Mouse (Mus musculus) kidney, adult 2 months (tissue): ENCODE measurements around the gene Col5a3.

Source experiments
- CTCF ChIP-seq: fragments of 200-500 bp; conservative IDR thresholded peaks from 2 replicates; pipeline ENCODE4 v1.5.1; 2011; ENCODE audit warnings: low read depth, mild to moderate bottlenecking, control low read depth, low read length, moderate library complexity, mixed read lengths; ENCODE audit not compliant: insufficient read depth, insufficient read length
- POLR2A ChIP-seq: fragments of 200-500 bp; IDR thresholded peaks from one replicate; pipeline ENCODE4 v1.6.1; 2011; ENCODE audit warnings: low read depth, low read length, control low read depth

DNA sequence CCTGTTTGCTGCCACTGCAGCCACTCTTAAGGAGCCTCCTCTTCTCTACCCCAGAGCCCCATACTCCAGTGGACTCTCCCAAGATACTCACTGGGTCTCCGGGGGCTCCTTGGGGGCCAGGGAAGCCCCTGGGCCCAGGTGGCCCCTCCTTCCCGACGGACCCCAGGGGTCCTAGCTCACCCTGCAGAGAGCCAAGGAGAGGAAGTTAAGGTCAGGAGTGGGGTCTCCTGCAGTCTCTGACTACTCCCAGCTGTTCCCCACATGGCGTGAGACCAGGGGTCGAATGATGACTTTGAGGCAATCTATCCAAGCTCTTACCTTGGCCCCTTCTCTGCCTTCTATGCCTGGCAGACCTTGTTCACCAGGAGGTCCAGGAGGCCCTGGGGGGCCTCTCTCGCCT is 29.8 kb downstream of the Col5a3 start:
- TF ChIP-seq CTCF = no peak
- no peak for TF ChIP-seq POLR2A
